Mouse (Mus musculus): ENCODE data around the gene Tmod2. TPM values are rescaled to one million over a fixed set of nuclear protein-coding genes. Genes with fewer than 3 reads are reported as not detected.
"Not testable (repeated sequence)": the region's sequence is repeated elsewhere in the genome, so short reads cannot be mapped to it uniquely, and the experiment has no call there.

Gene Tmod2
- total RNA-seq (2014; fragmentation: Nextera tagmentation) (0.09 TPM in 1 of 2 replicates, not detected in the other), total RNA-seq (2017) (not detected in 2 replicates)

DNA sequence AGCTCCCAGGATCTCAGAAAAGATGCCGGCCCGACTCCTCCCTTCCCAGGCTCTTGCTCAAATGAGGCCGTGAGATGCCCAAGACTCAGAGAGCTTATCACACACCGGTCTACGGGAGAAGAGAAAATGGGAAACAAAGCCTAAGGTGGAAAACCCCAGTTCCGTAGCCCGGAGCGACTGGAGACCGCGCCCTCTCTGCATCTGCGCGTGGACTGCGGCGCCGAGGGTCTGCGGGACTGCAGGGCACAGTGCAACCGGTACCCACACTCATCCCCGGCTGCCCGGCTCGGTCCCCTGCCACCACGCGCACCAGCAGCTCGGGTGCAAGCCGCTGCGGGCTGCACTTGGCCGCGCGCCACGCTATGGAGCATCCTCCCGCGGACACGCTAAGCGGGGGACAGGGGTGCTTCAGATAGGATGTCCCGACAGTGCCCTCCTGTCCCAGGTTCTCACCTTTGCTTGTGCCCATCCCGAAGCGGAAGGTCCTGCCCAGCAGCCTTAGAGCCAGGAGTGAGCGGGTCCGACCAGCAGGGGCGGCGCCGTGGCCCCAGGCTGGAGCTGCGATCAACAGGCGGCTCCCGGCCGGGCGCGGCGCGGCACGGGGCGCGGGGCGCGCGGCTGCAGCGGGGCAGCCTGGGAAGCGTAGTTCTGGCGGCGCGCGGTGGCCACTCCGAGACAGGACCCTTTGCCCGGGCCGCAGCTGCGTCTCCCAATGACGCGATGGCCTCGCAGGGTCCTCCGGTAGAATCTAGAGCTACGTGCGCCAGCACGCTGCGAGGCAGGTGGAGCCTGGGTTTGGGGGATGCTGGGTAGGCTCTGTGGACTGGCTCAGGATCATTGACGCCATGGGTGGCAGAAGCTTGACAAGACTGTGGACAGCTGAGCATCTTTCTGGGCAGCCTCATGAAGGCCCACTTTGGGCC lies at the start of gene Tmod2:
Gene Tmod2 (minus strand): TSS at position 755 of the 923 bp plus-strand sequence.
- peak; percentile 35 for ATAC-seq (replicated peaks; ENCODE audit: poor library complexity, severe bottlenecking)

DNA sequence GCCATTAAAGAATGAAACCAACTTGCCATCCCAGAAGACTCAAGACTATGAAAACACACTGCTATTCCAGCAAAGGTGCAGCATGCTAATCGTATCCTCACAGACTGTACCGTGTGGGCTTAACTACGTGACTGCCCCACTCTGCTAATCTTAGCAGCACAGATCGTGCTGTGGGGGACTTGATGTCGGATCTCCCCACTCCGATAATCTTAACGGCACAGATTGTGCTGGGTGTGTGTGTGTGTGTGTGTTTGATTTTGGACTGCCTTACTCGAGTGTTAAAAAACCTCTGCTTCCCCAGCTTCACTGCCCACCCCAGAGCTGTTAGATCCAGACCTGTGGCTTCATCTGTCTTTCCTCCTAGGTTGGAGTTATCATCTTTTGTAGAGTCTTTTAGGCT lies 49.8 kb upstream of the Tmod2 start:
- ATAC-seq (replicated peaks; ENCODE audit: poor library complexity, severe bottlenecking): no peak

GRCm38 (mm10) chr9:75656456-75656855 lies 45.3 kb upstream of the Tmod2 start:
- ATAC-seq (replicated peaks; ENCODE audit: poor library complexity, severe bottlenecking): not testable (repeated sequence)

- ATAC-seq (replicated peaks; ENCODE audit: poor library complexity, severe bottlenecking): no peak
These were observed 43.1 kb upstream of the Tmod2 start for GRCm38 (mm10) chr9:75653981-75654911.

GRCm38 (mm10) chr9:75645405-75645804 lies 34.3 kb upstream of the Tmod2 start:
- ATAC-seq (replicated peaks; ENCODE audit: poor library complexity, severe bottlenecking): no peak

GRCm38 (mm10) chr9:75634226-75634625 lies 23.1 kb upstream of the Tmod2 start:
- ATAC-seq (replicated peaks; ENCODE audit: poor library complexity, severe bottlenecking): no peak

DNA sequence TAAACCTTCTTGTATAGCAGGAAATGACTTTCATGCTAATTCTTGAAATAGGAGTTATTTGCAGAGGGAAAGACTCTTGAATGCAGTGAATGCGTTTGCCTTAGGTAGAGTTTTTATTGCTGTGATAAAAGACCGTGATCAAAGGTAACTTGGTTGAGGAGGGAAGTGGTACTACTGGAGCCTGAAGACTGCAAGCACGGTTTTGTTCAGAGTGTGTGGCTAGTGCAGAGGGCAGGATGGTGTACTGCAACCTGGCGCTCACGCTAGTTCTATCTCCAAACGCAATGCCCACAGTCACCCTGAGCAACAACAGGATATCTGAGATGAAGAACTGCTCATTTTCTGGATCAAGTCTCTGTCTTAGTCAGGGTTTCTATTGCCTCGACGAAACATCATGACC lies 22.5 kb upstream of the Tmod2 start:
- no peak for ATAC-seq (replicated peaks; ENCODE audit: poor library complexity, severe bottlenecking)

DNA sequence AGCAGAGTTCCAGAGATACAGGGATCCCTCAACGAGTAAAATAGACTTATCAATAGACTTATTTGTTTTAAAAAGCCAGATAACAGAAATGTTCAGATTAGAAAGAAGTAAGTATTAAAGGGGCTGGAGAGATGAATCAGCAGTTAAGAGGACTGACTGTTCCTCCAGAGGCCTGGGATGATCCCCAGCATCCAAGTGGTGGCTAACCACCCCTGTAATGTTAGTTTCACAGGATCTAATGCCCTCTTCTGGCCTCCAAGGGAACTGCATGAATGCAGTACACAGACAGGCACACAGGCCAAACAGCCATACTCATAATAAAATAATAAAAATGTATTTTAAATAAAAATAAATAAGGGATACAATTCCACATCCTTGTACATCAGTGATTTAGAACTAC lies 21.8 kb upstream of the Tmod2 start:
- ATAC-seq (replicated peaks; ENCODE audit: poor library complexity, severe bottlenecking): peak; percentile 71

GRCm38 (mm10) chr9:75632111-75632510 lies 21.0 kb upstream of the Tmod2 start:
- ATAC-seq (replicated peaks; ENCODE audit: poor library complexity, severe bottlenecking): no peak

- peak; percentile 47 for ATAC-seq (replicated peaks; ENCODE audit: poor library complexity, severe bottlenecking)
These were observed 19.8 kb upstream of the Tmod2 start for GRCm38 (mm10) chr9:75630823-75631454.

DNA sequence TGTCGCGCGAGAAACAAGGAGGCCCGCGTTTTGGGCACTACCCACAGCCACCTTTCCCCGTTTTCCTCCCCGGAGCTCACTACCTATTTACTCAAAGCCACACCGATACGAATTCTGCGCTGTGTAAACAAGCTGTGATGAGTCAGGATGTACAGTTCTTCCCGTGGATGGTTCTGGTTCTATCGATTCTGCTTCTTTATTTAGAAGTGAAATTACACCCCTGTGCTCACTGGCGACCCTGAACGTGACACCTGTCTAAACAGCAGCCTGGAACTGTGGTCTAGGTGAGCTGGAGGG lies 15.1 kb upstream of the Tmod2 start:
- ATAC-seq (replicated peaks; ENCODE audit: poor library complexity, severe bottlenecking): no peak

DNA sequence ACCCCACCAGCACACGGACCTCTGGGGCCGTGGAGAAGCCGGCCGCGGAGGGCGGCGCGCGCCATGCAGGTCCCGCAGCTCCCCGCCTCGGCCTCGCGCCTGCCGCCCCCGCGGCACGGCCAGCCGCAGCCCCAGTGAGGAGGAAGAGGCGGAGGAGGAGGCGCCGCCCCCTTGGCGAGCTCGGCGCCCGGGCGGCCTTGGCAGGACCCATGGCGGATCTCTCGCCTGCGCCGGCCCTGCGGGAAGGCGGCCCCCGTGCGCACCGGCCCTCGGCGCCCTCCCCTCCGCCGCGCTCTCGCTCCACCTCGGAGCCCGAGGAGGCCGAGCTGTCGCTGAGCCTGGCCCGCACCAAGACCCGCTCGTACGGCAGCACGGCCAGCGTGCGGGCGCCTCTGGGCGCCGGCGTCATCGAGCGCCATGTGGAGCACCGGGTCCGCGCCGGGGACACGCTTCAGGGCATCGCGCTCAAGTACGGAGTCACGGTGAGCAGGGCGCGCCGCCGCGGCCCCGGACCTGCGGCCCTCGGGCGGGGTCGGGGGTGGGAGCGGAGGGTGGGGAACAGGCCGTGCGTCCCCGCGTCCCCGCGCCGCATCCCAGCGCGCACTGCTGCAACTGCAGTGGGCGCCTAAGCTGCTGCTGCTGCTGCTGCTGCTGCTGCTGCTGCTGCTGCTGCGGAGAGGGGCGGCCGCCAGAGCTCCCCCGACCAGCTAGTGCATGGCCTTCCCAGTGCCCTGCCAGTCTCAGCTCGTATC lies 14.6 kb upstream of the Tmod2 start, which contains the start of gene Lysmd2:
Gene Lysmd2 (plus strand): TSS at position 186 of the 752 bp plus-strand sequence.
- peak; percentile 89 for ATAC-seq (replicated peaks; ENCODE audit: poor library complexity, severe bottlenecking)

DNA sequence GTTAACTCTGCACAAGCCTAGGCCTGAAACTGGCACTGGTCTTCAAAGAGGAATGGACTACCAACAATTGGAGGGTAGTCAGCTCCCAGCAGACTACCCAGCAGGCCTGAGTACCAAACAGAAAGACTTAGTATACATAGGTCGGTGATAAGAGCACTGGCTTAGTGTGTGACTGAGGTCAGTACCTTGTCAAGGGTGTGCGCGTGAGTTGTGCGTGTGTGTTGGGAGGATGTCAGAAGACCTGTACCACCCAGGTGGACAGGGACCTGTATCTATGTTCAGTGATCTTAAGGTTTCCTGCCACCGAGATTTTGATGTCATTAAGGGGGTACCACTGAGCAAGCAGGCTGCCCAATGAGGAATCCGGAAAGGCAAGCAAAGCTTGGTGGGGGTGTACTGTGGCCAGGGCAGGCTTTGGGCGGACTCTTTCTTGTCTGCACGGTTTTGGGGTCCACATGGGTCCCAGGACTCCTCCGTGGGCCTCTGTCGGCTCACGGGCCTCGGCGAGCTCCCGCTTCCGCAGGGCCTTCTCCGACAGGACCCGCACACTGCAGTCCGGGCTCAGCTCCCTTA lies 13.9 kb upstream of the Tmod2 start:
- ATAC-seq (replicated peaks; ENCODE audit: poor library complexity, severe bottlenecking): no peak

DNA sequence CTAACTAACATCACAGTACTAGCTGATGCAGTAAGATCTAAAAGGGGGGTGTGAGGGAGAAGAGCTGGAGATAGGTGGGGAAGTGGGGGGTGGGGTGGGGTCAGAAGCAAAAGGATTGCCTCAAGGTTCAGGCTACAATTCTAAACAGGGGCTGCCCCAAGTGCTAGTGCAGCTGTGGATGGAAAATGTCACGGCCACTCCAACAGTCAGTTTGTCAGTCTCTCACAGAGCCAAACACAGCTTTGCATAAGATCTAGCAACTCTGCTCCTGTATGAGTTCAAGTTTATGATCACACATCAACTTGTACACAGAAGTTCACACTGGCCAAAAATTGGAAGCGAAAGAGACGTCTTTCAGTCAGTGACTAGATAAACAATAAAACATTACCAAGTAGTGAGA lies 10.3 kb upstream of the Tmod2 start:
- no peak for ATAC-seq (replicated peaks; ENCODE audit: poor library complexity, severe bottlenecking)

GRCm38 (mm10) chr9:75619761-75620160 lies 8.6 kb upstream of the Tmod2 start:
- not testable (repeated sequence) for ATAC-seq (replicated peaks; ENCODE audit: poor library complexity, severe bottlenecking)

DNA sequence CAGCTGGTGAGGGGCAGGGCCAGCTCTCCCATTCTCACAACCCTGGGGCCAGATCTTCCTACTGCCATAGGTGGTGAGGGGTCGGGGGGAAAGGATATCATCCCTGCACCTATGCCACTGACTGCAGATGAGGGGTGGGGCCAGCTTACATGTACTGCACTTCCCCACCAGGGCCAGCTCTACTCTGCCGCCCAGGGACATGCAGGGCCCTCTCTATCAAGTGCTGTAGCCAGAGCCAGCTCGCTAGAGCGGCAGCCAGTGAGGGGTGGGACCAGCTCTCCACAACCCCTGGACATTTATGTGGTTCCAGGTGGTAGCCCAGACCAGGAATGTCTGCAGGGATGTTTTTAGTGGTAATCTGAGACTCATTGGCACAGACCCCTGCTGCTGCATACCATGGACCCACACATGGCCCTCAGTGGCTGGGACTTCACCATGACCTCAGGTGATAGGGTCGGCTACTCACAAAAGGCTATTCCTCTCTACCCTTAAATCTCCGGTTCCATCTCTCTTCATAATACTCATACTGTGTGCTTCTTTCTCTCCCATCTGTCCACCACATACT lies 7.8 kb upstream of the Tmod2 start:
- no peak for ATAC-seq (replicated peaks; ENCODE audit: poor library complexity, severe bottlenecking)

DNA sequence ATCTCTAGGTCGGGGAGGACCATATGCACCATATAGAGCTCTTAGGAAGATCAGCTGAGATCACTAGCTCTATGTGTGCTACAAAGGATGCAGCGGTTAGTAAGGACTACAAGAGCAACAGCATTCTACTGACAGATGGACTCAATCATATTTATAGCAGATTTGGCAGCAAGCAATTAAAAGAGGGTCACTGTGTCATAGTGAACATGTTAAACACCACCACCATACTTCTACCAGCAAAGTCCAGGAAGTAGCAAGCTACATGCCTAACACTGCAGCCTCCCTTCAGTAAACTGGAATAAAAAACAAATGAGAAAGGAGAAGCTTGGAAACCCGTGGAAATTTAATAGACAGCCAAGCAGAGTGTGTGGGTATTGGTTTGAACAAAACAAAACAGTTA lies 5.4 kb upstream of the Tmod2 start:
- no peak for ATAC-seq (replicated peaks; ENCODE audit: poor library complexity, severe bottlenecking)

DNA sequence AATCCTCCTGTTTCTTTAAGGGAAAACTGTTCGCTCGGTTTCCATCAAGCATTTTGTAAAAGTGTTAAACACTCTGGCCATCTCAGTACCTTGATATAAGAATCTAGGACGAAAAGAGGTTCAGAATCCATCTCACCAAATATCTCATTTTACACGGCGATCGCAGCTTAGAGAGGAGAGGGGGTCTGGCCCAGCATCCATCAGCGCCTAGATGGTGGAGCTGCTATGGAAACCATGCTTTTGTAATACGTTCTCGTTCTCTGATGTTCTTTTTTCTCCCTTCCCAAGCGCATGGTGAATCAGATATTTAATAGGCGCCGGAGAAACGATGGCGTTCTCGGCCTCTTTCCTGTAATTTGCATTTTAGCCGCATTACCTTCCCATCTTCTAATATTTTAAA lies 1.2 kb downstream of the Tmod2 start:
- ATAC-seq (replicated peaks; ENCODE audit: poor library complexity, severe bottlenecking): no peak

DNA sequence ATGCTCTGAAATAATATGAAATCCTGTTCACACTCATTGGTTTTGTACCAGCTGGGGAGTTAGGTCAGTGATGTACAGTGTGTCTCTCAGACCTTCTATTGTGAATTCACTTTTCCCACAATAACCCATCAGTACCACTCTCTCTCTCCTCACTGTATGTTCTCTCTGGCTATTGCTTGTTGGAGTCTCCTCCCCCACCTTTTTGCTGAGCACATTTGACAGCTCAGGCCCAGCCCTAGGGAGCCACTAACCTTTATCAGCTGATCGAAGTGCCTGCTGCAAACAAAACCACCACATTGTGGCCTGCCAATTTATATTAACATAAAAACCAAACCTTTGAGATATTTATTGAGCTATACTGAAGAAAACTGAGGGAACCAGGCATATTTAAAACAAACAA lies 1.6 kb downstream of the Tmod2 start:
- no peak for ATAC-seq (replicated peaks; ENCODE audit: poor library complexity, severe bottlenecking)
